Mouse (Mus musculus) monocyte, adult 2 months (primary cell): ENCODE data around the gene Erp27.
A peak's percentile ranks its signal among the peaks of the same experiment; 100 is the strongest.
"Not testable (repeated sequence)": the region's sequence is repeated elsewhere in the genome, so short reads cannot be mapped to it uniquely, and the experiment has no call there.

Experiments used
- DNase-seq, 2 experiments: peaks; one replicate each; pipeline ENCODE4 v3.0.0; 2022; ENCODE audit warnings: low spot score in 2 of 2, low read depth in 1 of 2

The Erp27 gene

DNA sequence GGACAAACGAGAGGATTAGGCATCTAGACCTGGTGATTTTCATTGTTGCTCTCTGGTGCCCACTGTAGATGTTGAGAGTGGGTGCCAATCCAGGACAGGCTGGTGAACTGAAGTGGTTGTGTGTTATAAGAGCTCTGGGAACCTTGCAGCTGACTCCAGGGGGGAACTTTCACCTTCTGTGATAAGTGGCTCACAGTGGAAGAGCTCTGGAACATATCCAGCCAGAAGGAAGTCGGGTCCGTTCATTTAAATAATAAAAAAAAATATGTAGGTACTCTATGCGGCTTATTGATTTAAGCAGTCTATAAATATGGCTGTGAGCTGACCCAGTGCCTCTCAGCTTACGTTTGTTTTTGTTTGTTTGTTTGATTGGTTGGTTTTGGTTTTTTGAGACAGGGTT is at the start of gene Erp27:
Erp27 (minus strand) TSS at position 101 of the 400 bp plus-strand sequence.
- no peak for DNase-seq

DNA sequence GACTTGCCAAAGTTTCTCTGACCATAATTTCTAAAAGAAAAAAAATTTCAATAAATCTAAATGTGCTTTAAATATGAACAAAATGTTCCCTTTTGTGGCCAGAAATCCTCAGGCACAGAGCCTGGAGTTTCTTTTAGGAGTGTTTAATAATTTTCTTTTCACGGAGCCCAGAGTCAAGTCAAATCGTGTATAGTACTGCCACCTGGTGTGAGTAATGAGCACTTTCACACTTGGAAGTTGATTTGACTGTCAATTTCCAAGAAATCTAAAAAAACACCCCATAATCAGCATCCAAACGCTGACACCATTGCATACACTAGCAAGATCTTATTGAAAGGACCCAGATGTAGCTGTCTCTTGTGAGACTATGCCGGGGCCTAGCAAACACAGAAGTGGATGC is 46.9 kb upstream of the Erp27 start:
- not testable (repeated sequence) for DNase-seq

DNA sequence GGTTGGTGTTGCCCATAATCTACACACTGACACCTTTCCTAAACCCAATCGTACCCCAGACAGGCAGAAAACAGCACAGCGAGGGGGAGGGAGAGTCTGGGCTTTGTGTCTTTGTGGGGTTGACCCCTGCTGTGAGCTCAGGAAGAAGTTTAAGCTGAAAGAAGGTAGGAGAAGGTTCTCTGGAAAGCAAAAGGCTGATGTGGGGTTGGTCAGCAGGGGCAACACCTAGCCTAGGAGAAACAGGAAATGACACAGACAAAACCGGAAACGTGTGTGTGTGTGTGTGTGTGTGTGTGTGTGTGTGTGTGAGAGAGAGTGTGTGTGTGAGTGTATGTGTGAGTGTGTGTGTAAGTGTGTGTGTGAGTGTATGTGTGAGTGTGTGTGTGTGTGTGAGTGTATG is 45.5 kb upstream of the Erp27 start:
- no peak for DNase-seq

DNA sequence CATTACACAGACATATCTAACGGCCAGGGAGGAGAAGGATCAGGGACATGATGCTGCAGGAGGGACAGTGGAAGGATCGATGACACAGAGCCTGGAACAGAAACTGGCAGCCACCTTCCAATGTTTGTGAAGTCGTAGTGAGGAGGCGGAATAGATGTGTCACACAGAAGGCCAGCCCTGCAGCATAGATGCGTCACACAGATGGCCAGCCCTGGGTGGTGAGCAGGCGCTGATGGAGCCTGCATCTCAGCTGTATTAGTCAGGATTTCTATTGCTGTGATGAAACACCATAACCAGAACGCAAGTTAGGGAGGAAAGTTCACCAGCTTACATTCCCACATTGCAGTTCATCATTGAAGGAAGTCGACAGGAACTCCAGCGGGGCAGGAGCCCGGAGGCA is 43.9 kb upstream of the Erp27 start:
- no peak for DNase-seq

DNA sequence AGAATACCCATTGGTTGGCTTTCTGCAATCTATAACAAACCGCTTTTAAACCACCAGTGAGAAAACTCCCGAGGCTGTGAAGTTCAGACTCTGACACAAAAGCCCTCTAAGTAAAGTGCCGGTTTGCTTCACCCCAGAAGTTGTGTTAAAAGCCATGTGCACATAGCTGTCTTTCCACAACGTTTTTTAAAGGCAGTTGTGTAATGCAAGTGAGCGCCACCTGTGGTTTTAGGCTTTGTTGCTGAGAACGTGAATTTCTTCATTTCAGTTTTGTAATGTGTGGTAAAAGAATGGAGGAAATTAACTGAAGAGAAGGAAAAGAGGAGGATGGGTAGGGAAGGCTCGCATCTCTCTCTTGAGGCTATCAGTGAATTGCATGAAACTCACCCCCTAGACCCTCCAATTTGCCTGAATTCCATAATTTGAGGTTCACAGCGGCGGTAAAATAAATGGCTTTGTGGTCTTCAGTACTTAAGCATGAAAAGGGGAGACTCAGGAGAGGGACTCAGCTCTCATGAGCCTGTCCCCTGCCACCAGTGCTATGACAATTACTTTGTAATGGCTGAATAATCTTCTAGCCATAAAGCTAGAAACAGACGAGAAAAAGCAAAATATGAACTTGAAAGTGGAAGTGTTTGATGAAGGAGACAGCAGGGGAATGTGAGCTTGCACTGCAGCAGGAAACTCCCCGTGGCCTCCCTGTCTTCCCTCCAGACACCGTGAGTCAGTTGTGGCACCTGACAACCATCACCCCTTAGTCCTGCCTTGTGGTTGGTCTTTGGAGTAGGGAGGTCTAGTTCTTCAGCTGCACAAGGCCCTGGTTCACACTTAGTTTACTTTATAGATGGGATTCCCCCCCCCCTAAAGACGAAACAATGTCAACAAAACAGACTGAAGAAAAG is 42.9 kb upstream of the Erp27 start:
- DNase-seq = peak in 1 of 2 experiments; percentile 28

DNA sequence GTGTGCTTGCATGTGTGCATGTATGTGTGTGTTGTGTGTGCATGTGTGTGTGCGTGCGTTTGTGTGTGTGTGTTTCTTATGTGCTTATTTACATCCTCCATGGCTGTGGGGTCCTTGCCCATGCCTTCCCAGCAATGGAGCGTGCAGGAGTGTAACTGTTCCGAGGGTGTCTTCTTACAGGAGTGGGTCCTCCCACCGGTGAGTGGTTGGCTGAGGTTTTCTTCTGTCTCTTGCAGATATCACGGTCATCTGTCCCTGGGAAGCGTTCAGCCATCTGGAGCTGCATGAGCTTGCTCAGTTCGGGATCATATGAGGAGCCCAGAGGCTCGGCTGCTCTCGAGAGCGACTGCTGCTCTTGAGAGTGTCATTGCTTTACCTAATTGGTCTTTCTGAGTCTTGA is 41.0 kb upstream of the Erp27 start:
- no peak for DNase-seq

DNA sequence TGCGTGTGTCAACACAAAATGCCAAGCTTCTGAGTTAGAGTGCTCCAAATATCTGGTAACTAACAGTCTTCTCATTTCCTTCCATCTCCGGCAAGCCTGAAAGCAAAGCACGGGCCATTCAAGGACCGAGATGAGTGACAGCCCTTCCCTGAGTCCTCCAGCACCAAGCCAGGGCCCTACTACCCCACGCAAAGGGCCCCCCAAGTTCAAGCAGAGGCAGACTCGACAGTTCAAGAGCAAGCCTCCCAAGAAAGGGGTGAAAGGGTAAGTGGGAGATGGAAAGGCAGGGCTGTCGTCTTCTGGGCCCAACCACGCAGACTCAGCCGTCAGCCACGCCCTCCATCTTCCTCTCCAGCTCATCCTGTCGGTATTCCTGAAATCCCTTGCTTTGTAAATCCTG is 37.2 kb upstream of the Erp27 start:
- DNase-seq = no peak

DNA sequence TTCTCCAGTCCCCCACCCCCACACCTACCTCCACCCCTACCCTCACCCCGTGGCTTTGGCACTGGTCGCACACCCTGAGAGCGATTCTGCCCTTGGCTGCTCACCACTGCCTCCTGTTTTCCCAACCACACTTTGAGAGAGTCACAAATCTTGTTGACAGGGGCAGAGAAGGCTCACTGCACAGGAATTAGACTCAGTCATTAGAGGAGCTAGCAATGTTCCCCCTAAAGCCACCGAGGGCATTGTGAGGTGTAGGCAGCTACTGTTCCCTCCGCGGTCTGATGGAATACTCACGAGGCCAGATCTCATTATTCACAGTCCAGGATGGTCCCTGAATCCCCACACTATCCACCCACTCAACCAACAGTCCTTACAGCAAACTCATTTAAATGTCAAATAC is 35.1 kb upstream of the Erp27 start:
- DNase-seq = no peak

DNA sequence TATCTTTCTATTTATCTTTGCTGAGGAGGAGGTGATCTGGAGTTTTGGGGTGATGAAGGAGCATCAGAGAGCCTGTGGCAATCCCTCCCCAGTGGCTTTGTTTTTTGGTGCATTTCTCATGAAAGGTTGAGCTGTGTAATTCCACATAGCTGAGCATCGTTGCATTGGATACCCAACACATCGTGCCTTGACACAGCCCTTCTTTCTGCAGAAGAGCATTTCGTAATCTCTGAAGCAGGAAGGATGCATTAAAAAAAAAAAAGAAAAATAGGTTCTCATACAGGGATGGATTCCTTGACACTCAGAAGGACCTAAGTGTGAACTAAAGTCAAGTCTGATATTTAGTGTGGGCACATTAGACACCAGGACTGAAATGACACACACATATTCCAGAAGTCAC is 33.3 kb upstream of the Erp27 start:
- DNase-seq = no peak

DNA sequence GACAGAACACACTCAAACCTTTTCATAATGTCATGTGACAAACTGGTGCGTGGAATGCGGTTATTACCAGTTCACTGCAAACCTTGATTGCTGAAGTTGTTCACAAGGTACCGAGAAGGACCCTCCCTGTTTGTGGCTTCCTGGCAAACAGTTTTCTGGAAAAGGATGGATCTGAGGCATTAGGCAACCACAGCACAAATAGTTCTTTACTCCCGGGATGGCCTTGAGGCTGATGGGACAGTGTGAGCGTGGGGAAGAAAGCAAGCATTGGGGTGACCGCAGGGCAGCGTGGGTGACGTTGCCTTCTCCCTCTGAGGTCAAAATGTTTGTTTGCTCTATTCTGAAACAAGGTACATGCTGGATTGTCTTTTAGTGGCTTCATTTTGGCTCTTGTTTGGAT is 32.7 kb upstream of the Erp27 start:
- no peak for DNase-seq

DNA sequence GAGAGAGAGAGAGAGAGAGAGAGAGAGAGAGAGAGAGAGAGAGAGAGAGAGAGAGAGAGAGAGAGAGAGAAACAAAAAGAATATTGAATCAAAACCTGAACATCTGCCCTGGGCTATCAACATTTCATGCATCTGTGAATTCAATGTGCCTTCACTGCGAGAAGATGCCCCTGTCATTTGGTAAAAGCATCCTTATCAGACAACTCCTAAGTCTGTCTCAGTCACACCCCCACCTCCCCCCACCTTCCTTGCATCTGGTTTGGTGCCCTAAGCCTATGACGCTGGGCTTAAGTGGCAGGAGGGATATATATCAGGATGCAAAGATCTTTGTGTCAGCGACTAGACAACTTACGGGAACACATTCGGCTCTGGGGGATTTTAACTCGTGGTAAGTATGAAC is 32.2 kb upstream of the Erp27 start:
- DNase-seq = no peak

DNA sequence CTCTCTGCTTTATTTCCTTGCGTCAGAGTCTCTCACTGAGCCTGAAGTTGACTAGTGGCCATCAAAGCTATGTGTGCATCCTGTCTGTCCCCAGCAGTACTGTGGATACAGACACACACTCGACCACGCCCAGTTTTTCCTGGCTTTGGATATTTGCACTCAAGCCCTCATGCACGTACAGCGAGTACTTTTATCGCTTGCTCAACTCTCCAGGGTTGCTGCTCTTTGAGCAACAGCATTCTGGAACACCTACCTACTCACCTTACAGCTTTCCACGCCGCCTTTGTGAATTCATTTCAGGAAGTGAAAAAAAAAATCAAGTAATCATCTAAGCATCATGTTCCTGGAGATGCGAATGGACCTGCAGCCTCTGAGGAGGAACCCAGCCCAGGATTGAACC is 30.9 kb upstream of the Erp27 start:
- no peak for DNase-seq

DNA sequence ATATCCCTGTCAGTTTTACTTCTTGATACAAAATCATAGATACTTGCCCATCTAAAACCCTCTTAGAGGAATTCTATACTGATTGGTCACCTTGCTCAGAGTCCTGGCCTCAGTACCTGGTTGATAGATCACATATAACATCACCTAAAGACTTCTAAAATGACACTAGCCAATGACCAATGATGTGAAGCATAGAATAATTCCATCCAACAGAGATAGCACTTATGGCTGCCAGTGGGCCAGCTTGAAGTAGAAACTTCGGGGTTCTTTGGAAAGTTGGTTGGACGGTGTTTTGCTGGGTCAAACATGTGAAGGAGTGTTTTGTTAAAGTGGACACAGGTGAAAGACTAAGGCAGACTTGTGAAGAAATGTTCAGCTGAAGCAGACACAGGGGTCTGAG is 28.2 kb upstream of the Erp27 start:
- DNase-seq = no peak

DNA sequence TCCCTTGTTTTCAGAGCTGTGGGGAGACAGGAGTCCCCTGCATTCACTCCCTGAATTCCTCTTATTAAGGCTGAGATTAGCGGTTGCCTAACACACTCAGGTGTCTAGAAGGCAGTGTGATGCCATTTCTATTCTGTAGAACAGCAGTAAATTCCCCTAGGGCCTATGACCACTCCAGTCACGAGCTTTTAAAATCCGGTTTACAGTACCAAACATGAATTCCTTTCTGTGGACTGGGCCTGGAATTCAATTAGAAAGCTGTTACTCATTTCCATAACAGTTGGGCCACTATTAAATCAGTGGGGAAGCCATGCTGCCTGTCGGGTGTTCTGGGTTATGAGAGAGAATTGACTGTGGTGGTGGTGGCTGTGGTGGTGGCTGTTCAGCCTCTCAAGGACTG is 25.7 kb upstream of the Erp27 start:
- DNase-seq = no peak

DNA sequence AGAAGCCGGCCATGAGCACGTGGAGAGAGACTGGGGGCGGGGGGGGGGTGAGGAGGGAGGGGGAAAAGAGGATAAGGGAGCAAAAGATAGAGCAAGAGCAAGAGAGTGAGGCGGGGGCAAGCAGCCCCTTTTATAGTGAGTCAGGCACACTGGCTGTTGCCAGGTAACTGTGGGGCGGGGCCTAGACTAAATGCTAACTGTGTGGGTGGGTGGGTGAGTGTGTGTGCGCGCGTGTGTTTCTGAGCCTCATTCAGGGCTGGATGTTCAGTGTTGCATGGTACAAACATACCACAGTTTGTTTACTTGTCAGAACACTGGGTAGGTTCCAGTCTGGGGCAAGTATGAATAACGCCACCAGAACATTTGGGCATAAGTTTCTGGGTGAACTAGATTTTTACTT is 25.0 kb upstream of the Erp27 start:
- DNase-seq = no peak

DNA sequence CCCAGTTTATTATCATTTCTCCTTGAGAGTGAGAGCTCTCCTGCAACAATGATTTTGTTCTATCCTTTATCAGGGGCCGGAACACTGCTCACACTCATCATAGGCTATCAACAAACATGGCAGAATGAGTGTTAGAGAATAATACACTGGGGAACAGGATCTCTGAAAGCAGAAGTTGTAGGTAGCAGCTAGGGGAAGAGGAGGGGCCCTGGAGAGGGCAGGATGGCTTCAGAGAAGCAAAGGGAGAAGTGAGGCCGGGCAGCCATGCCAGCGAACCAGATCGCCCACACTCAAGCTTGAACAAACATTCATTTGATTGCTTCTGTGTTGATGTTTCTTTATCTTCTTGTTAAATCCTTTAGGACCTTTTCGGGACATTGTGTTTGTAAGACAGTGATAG is 24.3 kb upstream of the Erp27 start:
- peak in 1 of 2 experiments; percentile 48 for DNase-seq

DNA sequence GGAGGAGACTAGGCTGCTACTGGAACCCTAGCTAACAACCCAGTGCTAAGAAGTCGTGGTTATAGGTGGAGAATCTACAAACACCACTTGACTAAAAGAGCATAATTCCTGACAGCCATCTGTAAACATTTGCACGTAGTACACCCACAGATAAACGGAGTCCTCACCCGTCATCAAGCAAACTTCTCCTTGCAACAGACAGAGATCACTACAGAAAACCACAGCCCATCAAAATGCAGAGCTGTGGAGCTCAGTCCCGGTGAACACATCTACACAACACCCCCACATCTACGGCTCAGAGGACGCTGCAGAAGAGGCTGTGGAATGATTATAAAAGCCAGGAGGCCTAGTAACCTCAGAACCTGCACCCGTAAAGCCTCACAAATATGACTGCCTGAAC is 22.5 kb upstream of the Erp27 start:
- no peak for DNase-seq

DNA sequence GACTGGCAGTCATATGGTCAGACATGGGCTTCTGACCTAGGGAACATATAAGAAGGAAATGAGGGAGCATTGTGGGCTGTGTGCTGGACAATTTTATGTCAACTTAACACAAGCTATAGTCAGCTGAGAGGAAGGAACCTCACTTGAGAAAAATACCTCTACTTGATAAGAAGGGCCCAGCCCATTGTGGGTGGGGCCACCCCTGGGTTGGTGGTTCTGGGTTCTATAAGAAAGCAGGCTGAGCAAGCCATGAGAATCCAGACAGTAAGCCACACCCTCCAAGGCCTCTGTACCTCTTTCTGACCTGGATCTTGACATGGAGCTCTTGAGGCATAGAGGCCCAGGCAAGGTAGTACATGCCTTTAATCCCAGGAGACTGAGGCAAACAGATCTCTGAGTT is 21.4 kb upstream of the Erp27 start:
- DNase-seq = no peak

DNA sequence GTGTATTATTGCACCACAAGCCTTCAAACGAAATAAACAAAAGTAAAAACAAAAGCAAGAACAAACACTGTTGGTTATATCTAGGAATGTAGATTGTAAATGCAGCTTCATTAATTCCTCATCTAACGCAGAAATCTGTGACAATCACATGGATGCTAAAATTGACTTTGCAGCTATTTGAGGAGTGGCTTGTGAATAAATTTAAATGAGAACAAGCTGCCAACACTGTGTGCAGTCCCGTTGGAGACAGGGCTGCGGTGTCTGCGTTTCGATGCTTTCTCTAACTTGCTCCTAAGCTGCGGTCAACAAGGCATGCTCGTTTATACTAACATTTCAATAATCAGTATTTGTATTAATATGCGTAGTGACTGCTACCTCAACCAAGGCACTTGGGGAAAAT is 20.3 kb upstream of the Erp27 start:
- DNase-seq = no peak

DNA sequence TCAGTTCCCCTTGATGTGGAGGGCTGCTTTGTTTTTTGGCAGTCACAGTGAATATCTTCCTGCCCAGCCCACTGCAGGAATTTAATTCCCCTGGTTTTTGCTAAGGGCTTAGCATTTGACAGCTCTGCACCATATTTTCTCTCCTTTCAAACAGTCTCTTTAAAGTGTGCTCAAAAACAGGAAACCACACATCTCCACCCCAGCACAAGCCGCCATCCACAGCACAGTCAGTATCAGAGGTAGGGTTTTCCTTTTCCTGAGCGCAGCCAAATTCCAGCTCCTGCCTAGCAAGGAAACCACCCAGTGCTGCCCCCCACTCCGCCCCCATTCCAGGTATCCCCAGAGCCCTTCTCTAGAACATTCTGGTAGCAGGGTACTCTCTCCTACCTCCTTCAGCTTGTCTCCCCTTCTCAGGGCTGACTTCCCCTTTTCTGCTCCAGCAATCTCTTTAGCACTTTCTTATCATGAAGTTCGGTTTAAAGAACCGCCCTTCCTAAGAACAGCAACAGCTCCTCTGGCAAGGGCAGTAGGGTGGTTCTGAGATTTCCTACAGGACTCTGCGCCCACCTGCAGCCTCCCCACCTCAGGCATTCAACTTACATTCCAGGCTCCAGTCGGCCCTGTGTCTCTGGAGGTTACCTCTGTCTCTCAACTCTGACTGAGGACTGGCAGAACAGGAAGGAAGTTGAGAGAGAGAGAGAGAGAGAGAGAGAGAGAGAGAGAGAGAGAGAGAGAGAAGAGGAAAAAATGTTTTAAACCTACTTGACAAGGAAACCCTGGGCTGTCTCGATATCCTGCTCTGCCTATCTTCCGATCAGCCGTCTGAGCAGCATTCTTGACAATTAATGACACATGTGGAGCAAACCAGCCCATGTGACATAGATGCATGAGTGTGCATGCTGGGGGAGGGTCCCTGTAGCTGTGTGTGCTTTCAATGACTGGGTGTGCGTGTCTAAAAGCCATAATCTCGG is 19.4 kb upstream of the Erp27 start, which contains the start of gene Arhgdib:
Arhgdib (minus strand) TSS at position 849 of the 971 bp plus-strand sequence.
- DNase-seq = peak in 1 of 2 experiments; percentile 41

DNA sequence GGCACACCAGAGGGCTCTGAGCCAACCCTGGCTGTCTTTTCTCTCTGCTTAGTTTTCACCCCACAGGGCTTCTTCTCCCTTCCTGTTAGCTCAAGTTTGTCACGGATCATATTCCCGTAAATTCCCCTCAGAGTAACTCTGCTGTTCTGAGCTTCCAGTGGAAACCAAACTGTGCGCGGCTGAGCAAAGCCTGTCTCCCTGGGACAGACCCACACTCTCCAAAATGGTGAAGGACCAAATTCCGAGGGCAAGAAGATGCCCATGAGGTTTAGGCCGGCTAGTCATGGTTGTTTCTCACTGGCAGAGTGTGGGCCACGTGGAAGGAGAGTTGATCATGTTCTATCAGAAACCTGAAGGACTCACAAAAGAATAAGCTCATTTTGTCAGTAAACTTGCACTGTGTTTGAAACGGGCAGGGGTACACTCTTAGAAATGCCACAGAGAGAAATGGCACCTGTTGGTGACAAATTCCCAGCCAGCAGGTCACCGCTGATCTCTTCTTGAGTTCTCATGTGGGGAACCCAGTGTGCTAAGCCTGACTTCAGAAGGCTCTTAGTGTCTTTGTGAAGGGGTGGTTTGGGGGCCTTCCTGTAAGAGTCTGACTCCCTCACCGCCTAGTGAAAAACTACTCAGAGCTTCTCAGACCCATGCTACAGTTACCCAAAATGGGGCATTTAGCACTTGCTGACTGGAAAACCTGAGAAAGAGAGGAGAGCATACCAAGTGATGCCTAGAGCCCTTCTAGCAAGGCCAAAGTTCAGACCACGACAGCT is 18.4 kb upstream of the Erp27 start:
- DNase-seq = peak in 1 of 2 experiments; percentile 46
